Mouse (Mus musculus): ENCODE results near the gene Agbl4. TPM values are rescaled to one million over a fixed set of nuclear protein-coding genes. Genes with fewer than 3 reads are reported as not detected.
A peak's percentile ranks its signal among the peaks of the same experiment; 100 is the strongest.

Agbl4 gene
- polyA plus RNA-seq, 1 experiment from 2014 or later, result 0.30 TPM

GRCm38 (mm10) chr4:111645117-111645830, 1247.8 kb downstream of the Agbl4 start:
- Histone ChIP-seq H3K27me3 (replicated peaks) (no peaks in the 10 kb centered on the region), H3K9me3 (no peaks in the 10 kb centered on the region), H3K36me3 (no peaks in the 10 kb centered on the region), H3K4me3 (replicated peaks) (no peak overlapping the region), H3K4me2 (replicated peaks) (no peak overlapping the region), H3K4me1 (replicated peaks) (no peaks in the 10 kb centered on the region), H3K27ac (no peak overlapping the region), H3K9ac (no peak overlapping the region)
- WGBS, result 64% methylated on average over 6 of the region's 6 CpGs
- 0 out of 2 replicates have a peak, but pooled peaks have one; percentile 8 for ATAC-seq

GRCm38 (mm10) chr4:111645831-111646166, 1248.3 kb downstream of the Agbl4 start:
- no peak overlapping the region for H3K9ac ChIP-seq
- no peak overlapping the region for H3K4me2 ChIP-seq (replicated peaks)
- H3K27me3 ChIP-seq (replicated peaks), result no peaks in the 10 kb centered on the region
- no peaks in the 10 kb centered on the region for H3K36me3 ChIP-seq
- no peak overlapping the region for H3K4me3 ChIP-seq (replicated peaks)
- 34% methylated on average over 1 of the region's 1 CpGs for WGBS
- no peak overlapping the region for H3K27ac ChIP-seq
- no peaks in the 10 kb centered on the region for H3K9me3 ChIP-seq
- H3K4me1 ChIP-seq (replicated peaks), result no peaks in the 10 kb centered on the region
- ATAC-seq, result peak; percentile 51; the same call in 1 of the 2 replicates

- no peak for ATAC-seq
- no peak overlapping the region for H3K27ac ChIP-seq
- WGBS, result 27% methylated on average over 1 of the region's 1 CpGs
These were observed 1256.0 kb downstream of the Agbl4 start for GRCm38 (mm10) chr4:111653451-111653850.

GRCm38 (mm10) chr4:111663730-111664129, 1266.3 kb downstream of the Agbl4 start:
- Histone ChIP-seq H3K9ac (no peak overlapping the region), H3K4me2 (replicated peaks) (no peak overlapping the region), H3K27me3 (replicated peaks) (no peaks in the 10 kb centered on the region), H3K36me3 (no peaks in the 10 kb centered on the region), H3K4me1 (replicated peaks) (peaks cover 12% of the 10 kb centered on the region), H3K27ac (peak overlapping the region; percentile 46), H3K4me3 (replicated peaks) (no peak overlapping the region), H3K9me3 (no peaks in the 10 kb centered on the region)
- ATAC-seq, result peak; percentile 88
- WGBS, result 5% methylated on average over 1 of the region's 1 CpGs

More at GRCm38 (mm10) chr4:111653451-111653850, 1256.0 kb downstream of the Agbl4 start:
- Histone ChIP-seq H3K27me3 (replicated peaks) (no peaks in the 10 kb centered on the region), H3K9ac (no peak overlapping the region), H3K9me3 (no peaks in the 10 kb centered on the region), H3K4me3 (replicated peaks) (no peak overlapping the region), H3K36me3 (no peaks in the 10 kb centered on the region), H3K4me2 (replicated peaks) (no peak overlapping the region), H3K4me1 (replicated peaks) (no peaks in the 10 kb centered on the region)

- H3K36me3 ChIP-seq, result no peaks in the 10 kb centered on the region
- peak overlapping the region; percentile 46 for H3K27ac ChIP-seq
- H3K4me1 ChIP-seq (replicated peaks), result peaks cover 12% of the 10 kb centered on the region
- ATAC-seq, result peak; percentile 86
- H3K9me3 ChIP-seq, result no peaks in the 10 kb centered on the region
- H3K9ac ChIP-seq, result no peak overlapping the region
- H3K27me3 ChIP-seq (replicated peaks), result no peaks in the 10 kb centered on the region
- 16% methylated on average over 3 of the region's 3 CpGs for WGBS
- H3K4me2 ChIP-seq (replicated peaks), result no peak overlapping the region
- no peak overlapping the region for H3K4me3 ChIP-seq (replicated peaks)
These were observed 1266.7 kb downstream of the Agbl4 start for GRCm38 (mm10) chr4:111664146-111664545.

- H3K27me3 ChIP-seq (replicated peaks), result no peaks in the 10 kb centered on the region
- H3K27ac ChIP-seq, result no peak overlapping the region
- ATAC-seq, result no peak
- no peak overlapping the region for H3K4me3 ChIP-seq (replicated peaks)
- no peaks in the 10 kb centered on the region for H3K36me3 ChIP-seq
- peaks cover 16% of the 10 kb centered on the region for H3K4me1 ChIP-seq (replicated peaks)
- WGBS, result 78% methylated on average over 1 of the region's 1 CpGs
- no peak overlapping the region for H3K4me2 ChIP-seq (replicated peaks)
- no peak overlapping the region for H3K9ac ChIP-seq
- H3K9me3 ChIP-seq, result no peaks in the 10 kb centered on the region
These were observed 1269.3 kb downstream of the Agbl4 start for GRCm38 (mm10) chr4:111666713-111667112.

- Histone ChIP-seq H3K4me3 (replicated peaks) (no peak overlapping the region), H3K27me3 (replicated peaks) (no peaks in the 10 kb centered on the region), H3K4me1 (replicated peaks) (peaks cover 8% of the 10 kb centered on the region; the same call in 1 of the 2 replicates), H3K4me2 (replicated peaks) (no peak overlapping the region), H3K36me3 (no peaks in the 10 kb centered on the region), H3K9ac (no peak overlapping the region), H3K27ac (no peak overlapping the region), H3K9me3 (no peaks in the 10 kb centered on the region)
- WGBS, result 77% methylated on average over 3 of the region's 3 CpGs
- ATAC-seq, result no peak
These were observed 1271.9 kb downstream of the Agbl4 start for GRCm38 (mm10) chr4:111669369-111669768.

GRCm38 (mm10) chr4:111670566-111671421, 1273.3 kb downstream of the Agbl4 start:
- ATAC-seq, result peak; percentile 83
- Histone ChIP-seq H3K4me2 (replicated peaks) (no peak overlapping the region; the same call in 1 of the 2 replicates), H3K27ac (peak overlapping the region; percentile 76), H3K9ac (no peak overlapping the region), H3K36me3 (no peaks in the 10 kb centered on the region), H3K9me3 (no peaks in the 10 kb centered on the region), H3K4me3 (replicated peaks) (no peak overlapping the region), H3K4me1 (replicated peaks) (0 out of 2 replicates have a peak, but pooled peaks cover 7% of the 10 kb centered on the region), H3K27me3 (replicated peaks) (no peaks in the 10 kb centered on the region)
- 14% methylated on average over 12 of the region's 12 CpGs for WGBS

- H3K27ac ChIP-seq, result peak overlapping the region; percentile 76
- H3K4me2 ChIP-seq (replicated peaks), result no peak overlapping the region; the same call in 1 of the 2 replicates
- ATAC-seq, result no peak; the same call in 1 of the 2 replicates
- WGBS, result 34% methylated on average over 4 of the region's 4 CpGs
- no peaks in the 10 kb centered on the region for H3K9me3 ChIP-seq
- no peak overlapping the region for H3K9ac ChIP-seq
- H3K27me3 ChIP-seq (replicated peaks), result no peaks in the 10 kb centered on the region
- H3K36me3 ChIP-seq, result no peaks in the 10 kb centered on the region
- no peak overlapping the region for H3K4me3 ChIP-seq (replicated peaks)
- H3K4me1 ChIP-seq (replicated peaks), result 0 out of 2 replicates have a peak, but pooled peaks cover 7% of the 10 kb centered on the region
These were observed 1274.0 kb downstream of the Agbl4 start for GRCm38 (mm10) chr4:111671440-111671839.

GRCm38 (mm10) chr4:111673904-111674303, 1276.4 kb downstream of the Agbl4 start:
- H3K27me3 ChIP-seq (replicated peaks), result no peaks in the 10 kb centered on the region
- H3K36me3 ChIP-seq, result no peaks in the 10 kb centered on the region
- H3K4me2 ChIP-seq (replicated peaks), result no peak overlapping the region
- no peaks in the 10 kb centered on the region for H3K9me3 ChIP-seq
- H3K9ac ChIP-seq, result no peak overlapping the region
- ATAC-seq, result no peak
- H3K4me3 ChIP-seq (replicated peaks), result no peak overlapping the region
- H3K4me1 ChIP-seq (replicated peaks), result 0 out of 2 replicates have a peak, but pooled peaks cover 7% of the 10 kb centered on the region
- H3K27ac ChIP-seq, result no peak overlapping the region

- Histone ChIP-seq H3K4me1 (replicated peaks) (0 out of 2 replicates have a peak, but pooled peaks cover 1% of the 10 kb centered on the region), H3K27me3 (replicated peaks) (no peaks in the 10 kb centered on the region), H3K27ac (no peak overlapping the region), H3K36me3 (no peaks in the 10 kb centered on the region), H3K9me3 (no peaks in the 10 kb centered on the region), H3K4me3 (replicated peaks) (no peak overlapping the region), H3K9ac (no peak overlapping the region), H3K4me2 (replicated peaks) (no peak overlapping the region)
- ATAC-seq, result no peak
- WGBS, result 85% methylated on average over 5 of the region's 5 CpGs
These were observed 1284.5 kb downstream of the Agbl4 start for GRCm38 (mm10) chr4:111681926-111682325.

GRCm38 (mm10) chr4:111682793-111683192, 1285.3 kb downstream of the Agbl4 start:
- H3K36me3 ChIP-seq, result no peaks in the 10 kb centered on the region
- 84% methylated on average over 3 of the region's 3 CpGs for WGBS
- no peak overlapping the region for H3K4me2 ChIP-seq (replicated peaks)
- 0 out of 2 replicates have a peak, but pooled peaks cover 5% of the 10 kb centered on the region for H3K4me1 ChIP-seq (replicated peaks)
- no peak overlapping the region for H3K27ac ChIP-seq
- no peak for ATAC-seq
- no peaks in the 10 kb centered on the region for H3K9me3 ChIP-seq
- no peak overlapping the region for H3K4me3 ChIP-seq (replicated peaks)
- no peaks in the 10 kb centered on the region for H3K27me3 ChIP-seq (replicated peaks)
- no peak overlapping the region for H3K9ac ChIP-seq
